Mouse (Mus musculus) liver, embryonic 16.5 days (tissue): ENCODE results near the gene C5ar1. TPM values are rescaled to one million over a fixed set of nuclear protein-coding genes. Genes with fewer than 3 reads are reported as not detected.

ENCODE experiments used
- ATAC-seq: fragments of 200-750 bp; cut with Nextera tagmentation; 2 replicates; pipeline ENCODE4 v1.8.0; 2017; ENCODE audit warnings: low read depth, mild to moderate bottlenecking, moderate number of reproducible peaks, moderate library complexity
- H3K27ac ChIP-seq: fragments of 300-500 bp; sonication (generic); 2 replicates; pipeline ENCODE4 v1.5.1; 2014; ENCODE audit warnings: mild to moderate bottlenecking, low read length
- H3K27me3 ChIP-seq: fragments of 300-500 bp; sonication (generic); 2 replicates; pipeline ENCODE4 v1.6.1; 2014; ENCODE audit warnings: low read depth, low read length, mixed read lengths; ENCODE audit not compliant: control insufficient read depth, insufficient read depth
- H3K36me3 ChIP-seq: fragments of 300-500 bp; sonication (generic); 2 replicates; pipeline ENCODE4 v1.6.1; 2014; ENCODE audit warnings: mild to moderate bottlenecking; ENCODE audit not compliant: control insufficient read depth, insufficient read depth
- H3K4me1 ChIP-seq: fragments of 300-500 bp; sonication (generic); 2 replicates; pipeline ENCODE4 v1.6.1; 2014; ENCODE audit warnings: low read depth, low read length, mixed read lengths; ENCODE audit not compliant: control insufficient read depth
- H3K4me2 ChIP-seq: fragments of 300-500 bp; sonication (generic); 2 replicates; pipeline ENCODE4 v1.6.1; 2014; ENCODE audit warnings: low read depth, low read length, mixed read lengths
- H3K4me3 ChIP-seq: fragments of 300-500 bp; sonication (generic); 2 replicates; pipeline ENCODE4 v1.5.1; 2014; ENCODE audit warnings: low read depth, mild to moderate bottlenecking, low read length
- H3K9ac ChIP-seq: fragments of 300-500 bp; sonication (generic); 2 replicates; pipeline ENCODE4 v1.6.1; 2014; ENCODE audit warnings: low read depth, low read length
- H3K9me3 ChIP-seq: fragments of 300-500 bp; sonication (generic); replicated peaks from 2 replicates; pipeline ENCODE4 v1.6.1; 2016; ENCODE audit warnings: low read length; ENCODE audit not compliant: control insufficient read depth
- whole genome bisulfite sequencing: fragments of 180-500 bp; shearing (Covaris S2); extraction: QIAGEN DNeasy Blood & Tissue Kit; methylation state at CpG from one replicate; pipeline ENCODE4 v1.1.7; 2014; ENCODE audit not compliant: insufficient replicate concordance; 5-methylcytosine and 5-hydroxymethylcytosine counted together
- polyA plus RNA-seq: library from polyadenylated mRNA; unstranded; fragments of >200 nt; fragmentation: Nextera tagmentation; extraction: Ambion mirVana; gene quantifications from 2 replicates; pipeline ENCODE4 v1.2.1, GENCODE M21; 2015

The C5ar1 gene
- polyA plus RNA-seq, 1 experiment from 2014 or later, result 4.6 TPM

DNA sequence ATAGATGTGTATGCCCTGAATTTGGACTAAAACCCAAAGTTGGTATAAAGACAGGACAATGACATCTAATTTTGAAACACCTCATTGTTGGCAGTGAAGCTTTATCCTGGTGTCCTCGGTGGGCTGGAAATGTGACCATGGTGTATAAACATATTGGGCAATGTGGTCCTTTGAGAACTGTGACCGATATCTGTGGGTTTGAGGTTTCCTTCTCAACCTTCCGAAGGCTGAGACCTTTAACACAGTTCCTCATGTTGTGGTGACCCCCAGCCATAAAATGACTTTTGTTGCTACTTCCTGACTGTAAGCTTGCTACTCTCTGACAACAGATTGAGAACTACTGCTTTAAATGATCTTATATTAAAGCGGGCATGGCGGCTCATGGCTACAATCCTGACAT, 8.7 kb downstream of the C5ar1 start:
- WGBS, result 7% methylated on average over 5 of the region's 5 CpGs
- Histone ChIP-seq H3K4me2 (no peak overlapping the region), H3K9ac (no peak overlapping the region), H3K36me3 (no peaks in the 10 kb centered on the region), H3K9me3 (no peaks in the 10 kb centered on the region), H3K27ac (no peak overlapping the region), H3K4me3 (no peak overlapping the region), H3K4me1 (peaks cover 4% of the 10 kb centered on the region), H3K27me3 (no peaks in the 10 kb centered on the region)
- ATAC-seq, result no peak

GRCm38 (mm10) chr7:16245958-16246357, 13.4 kb downstream of the C5ar1 start:
- H3K9me3 ChIP-seq, result no peaks in the 10 kb centered on the region
- H3K27me3 ChIP-seq, result no peaks in the 10 kb centered on the region
- peaks cover 28% of the 10 kb centered on the region for H3K4me1 ChIP-seq
- 15% methylated on average over 2 of the region's 4 CpGs for WGBS
- no peaks in the 10 kb centered on the region for H3K36me3 ChIP-seq
- no peak overlapping the region for H3K9ac ChIP-seq
- H3K4me2 ChIP-seq, result no peak overlapping the region
- H3K4me3 ChIP-seq, result no peak overlapping the region
- H3K27ac ChIP-seq, result no peak overlapping the region
- no peak for ATAC-seq

GRCm38 (mm10) chr7:16244067-16244466, 15.3 kb downstream of the C5ar1 start, which contains the start of gene C5ar2:
Gene C5ar2, minus strand, starts transcription at chr7:16244154.
- Histone ChIP-seq H3K27ac (peak within 1 kb of the TSS; percentile 79), H3K9ac (no peak within 1 kb of the TSS), H3K4me3 (no peak within 1 kb of the TSS), H3K4me2 (no peak within 1 kb of the TSS), H3K4me1 (peaks cover 42% of the 10 kb centered on the region), H3K9me3 (no peaks in the 10 kb centered on the region), H3K27me3 (no peaks in the 10 kb centered on the region), H3K36me3 (no peaks in the 10 kb centered on the region)
- WGBS, result 46% methylated on average over 5 of the region's 5 CpGs
- peak; percentile 60 for ATAC-seq

- no peaks in the 10 kb centered on the region for H3K36me3 ChIP-seq
- H3K4me3 ChIP-seq, result no peak overlapping the region
- no peak overlapping the region for H3K4me2 ChIP-seq
- H3K27me3 ChIP-seq, result no peaks in the 10 kb centered on the region
- no peak overlapping the region for H3K27ac ChIP-seq
- no peaks in the 10 kb centered on the region for H3K9me3 ChIP-seq
- WGBS, result 26% methylated on average over 6 of the region's 6 CpGs
- no peak for ATAC-seq
- H3K4me1 ChIP-seq, result peaks cover 42% of the 10 kb centered on the region
- no peak overlapping the region for H3K9ac ChIP-seq
Measured at GRCm38 (mm10) chr7:16242198-16242597, 17.1 kb downstream of the C5ar1 start.

- Histone ChIP-seq H3K27ac (0 out of 2 replicates have a peak overlapping the region, but pooled peaks have one; percentile 11), H3K9me3 (no peaks in the 10 kb centered on the region), H3K9ac (no peak overlapping the region), H3K4me1 (peaks cover 42% of the 10 kb centered on the region), H3K4me2 (no peak overlapping the region), H3K4me3 (no peak overlapping the region), H3K36me3 (no peaks in the 10 kb centered on the region; the same call in 1 of the 2 replicates), H3K27me3 (no peaks in the 10 kb centered on the region)
- no peak for ATAC-seq
- WGBS, result 38% methylated on average over 11 of the region's 11 CpGs
Measured at GRCm38 (mm10) chr7:16241787-16242186, 17.6 kb downstream of the C5ar1 start.

DNA sequence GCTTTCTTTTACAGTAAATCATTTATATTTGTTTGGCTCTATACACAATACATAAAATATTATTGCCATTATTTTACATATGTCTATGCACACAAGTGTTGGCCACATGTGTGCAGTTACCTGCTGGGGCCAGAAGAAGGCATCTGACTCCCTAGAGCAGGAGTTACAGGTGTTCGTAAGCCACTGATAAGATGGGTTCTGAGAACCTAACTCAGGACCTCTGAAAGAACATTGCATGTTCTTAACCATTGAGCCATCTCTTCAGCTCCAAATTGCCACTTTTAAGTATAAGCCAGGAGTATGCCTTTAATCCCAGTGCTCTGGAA, 18.4 kb downstream of the C5ar1 start:
- Histone ChIP-seq H3K4me2 (peak overlapping the region; percentile 32), H3K36me3 (no peaks in the 10 kb centered on the region; the same call in 1 of the 2 replicates), H3K9me3 (no peaks in the 10 kb centered on the region), H3K27ac (peak overlapping the region; percentile 84; the same call in 1 of the 2 replicates), H3K27me3 (no peaks in the 10 kb centered on the region), H3K9ac (no peak overlapping the region), H3K4me1 (peaks cover 42% of the 10 kb centered on the region), H3K4me3 (no peak overlapping the region)
- 33% methylated on average over 1 of the region's 1 CpGs for WGBS
- ATAC-seq, result no peak

GRCm38 (mm10) chr7:16240281-16240977, 18.9 kb downstream of the C5ar1 start:
- WGBS, result 34% methylated on average over 7 of the region's 7 CpGs

DNA sequence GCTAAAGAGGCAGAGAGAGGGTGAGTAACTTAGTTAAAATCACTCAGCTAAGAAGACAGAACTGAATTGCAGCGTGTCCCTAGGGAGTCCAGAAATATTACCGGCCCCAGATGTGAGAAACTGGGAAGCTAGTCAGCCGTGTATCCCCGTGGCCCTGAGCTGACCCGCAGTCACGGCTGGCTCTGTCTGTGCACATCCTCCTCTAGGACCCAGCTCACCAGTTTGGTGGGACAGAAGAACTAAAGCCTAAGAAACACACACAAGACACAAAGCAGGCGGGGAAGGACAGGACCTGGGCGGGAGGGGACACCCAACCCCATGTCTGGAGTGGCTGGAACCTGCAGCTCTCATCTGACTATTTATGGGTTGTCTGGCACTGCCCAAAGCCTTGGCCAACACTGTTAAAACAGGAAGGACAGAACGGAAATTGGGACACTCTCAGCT, 19.8 kb downstream of the C5ar1 start:
- H3K4me2 ChIP-seq, result peak overlapping the region; percentile 47
- peak overlapping the region; percentile 59 for H3K9ac ChIP-seq
- H3K4me3 ChIP-seq, result peak overlapping the region; percentile 45
- WGBS, result 38% methylated on average over 9 of the region's 9 CpGs
- H3K27me3 ChIP-seq, result no peaks in the 10 kb centered on the region
- H3K36me3 ChIP-seq, result no peaks in the 10 kb centered on the region; the same call in 1 of the 2 replicates
- peak overlapping the region; percentile 84 for H3K27ac ChIP-seq
- no peaks in the 10 kb centered on the region for H3K9me3 ChIP-seq
- peaks cover 42% of the 10 kb centered on the region for H3K4me1 ChIP-seq
- peak; percentile 18 for ATAC-seq

More at GRCm38 (mm10) chr7:16240281-16240977, 18.9 kb downstream of the C5ar1 start:
- Histone ChIP-seq H3K9ac (peak overlapping the region; percentile 59), H3K4me2 (peak overlapping the region; percentile 47), H3K4me1 (peaks cover 42% of the 10 kb centered on the region), H3K36me3 (no peaks in the 10 kb centered on the region; the same call in 1 of the 2 replicates), H3K4me3 (peak overlapping the region; percentile 45), H3K27ac (peak overlapping the region; percentile 84), H3K27me3 (no peaks in the 10 kb centered on the region), H3K9me3 (no peaks in the 10 kb centered on the region)
- ATAC-seq, result peak; percentile 87

DNA sequence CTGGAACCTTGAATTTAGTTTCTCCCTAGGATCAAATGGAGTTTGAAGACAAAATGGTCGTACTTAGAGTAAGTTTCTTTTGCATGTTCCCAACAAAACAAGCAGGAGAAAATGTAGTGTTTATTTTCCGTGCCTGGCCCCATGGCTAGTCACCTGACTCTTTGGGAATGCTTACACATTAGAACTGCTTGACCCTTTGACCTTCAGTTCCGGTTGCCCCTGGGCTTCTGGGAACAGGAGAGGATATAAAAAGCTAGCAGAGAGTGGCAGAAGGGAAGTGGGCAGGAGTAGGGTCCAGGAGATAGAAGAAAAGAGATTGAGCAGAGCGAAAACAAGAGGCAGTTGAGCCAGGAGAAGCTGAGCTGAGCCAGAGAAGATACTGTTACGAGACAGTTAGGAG, 29.5 kb downstream of the C5ar1 start:
- peak; percentile 63; the same call in 1 of the 2 replicates for ATAC-seq
- H3K4me2 ChIP-seq, result no peak overlapping the region
- 33% methylated on average over 5 of the region's 5 CpGs for WGBS
- H3K4me1 ChIP-seq, result no peaks in the 10 kb centered on the region
- no peaks in the 10 kb centered on the region for H3K36me3 ChIP-seq
- no peaks in the 10 kb centered on the region for H3K27me3 ChIP-seq
- H3K4me3 ChIP-seq, result no peak overlapping the region
- peaks cover 4% of the 10 kb centered on the region; the same call in 1 of the 2 replicates for H3K9me3 ChIP-seq
- no peak overlapping the region for H3K27ac ChIP-seq
- H3K9ac ChIP-seq, result no peak overlapping the region
